16 mouse cellular contexts compared by ENCODE assay signal in genomic region chr17:12159187-12160060, GRCm38 (mm10). TPM values are rescaled to one million over a fixed set of nuclear protein-coding genes. Genes with fewer than 3 reads are reported as not detected.
DNase-seq lines count a peak whose midpoint lies in the region; ATAC-seq and TF ChIP-seq lines count a peak whose summit lies in the region.
"Had no signal": no experiment of that assay in that cellular context is flagged by ENCODE, and none has a peak within 500 bp of the region (broad histone marks: within the 10 kb centered on the region; RNA-seq: fewer than 3 reads in every experiment).

No protein-coding gene starts in this region.

- intact Hi-C loops in left cerebral cortex, postnatal 4 days (cut with DNase I): no loop called here

- peak overlapping the region; percentile 34 for H3K27ac ChIP-seq in bone marrow macrophage, adult 2 months (ENCODE audit: insufficient read depth, low read depth, low read length)
- H3K27ac ChIP-seq: embryonic facial prominence, embryonic 13.5 days; heart, embryonic 10.5 days; kidney, postnatal 0 days had no signal

- no peak for TF ChIP-seq POLR2A in bone marrow macrophage, adult 2 months (IDR thresholded peaks at IDR 0.05; ENCODE audit: borderline replicate concordance, low read depth, low read length)

- H3K4me3 ChIP-seq in bone marrow macrophage, adult 2 months (ENCODE audit: insufficient read depth, low read length): no peak overlapping the region
- H3K4me3 ChIP-seq: embryonic facial prominence, embryonic 13.5 days; heart, embryonic 10.5 days had no signal

- no peak for TF ChIP-seq CTCF in bone marrow macrophage, adult 2 months (IDR thresholded peaks at IDR 0.05; ENCODE audit: low read depth, low read length)

- H3K4me1 ChIP-seq in bone marrow macrophage, adult 2 months (ENCODE audit: control insufficient read depth, insufficient read depth, low read length): peaks cover 36% of the 10 kb centered on the region

- DNase-seq in lung, postnatal 36 days: peak; percentile 46
- DNase-seq in lung, postnatal 14 days: no peak
- DNase-seq in ES-CJ7 (ENCODE audit: low read depth, low spot score): peak; percentile 34
- no peak for DNase-seq in kidney, postnatal 36 days
- no peak for DNase-seq in embryo, embryonic 9.5 days (ENCODE audit: extremely low spot score)
- DNase-seq in left cerebral cortex, postnatal 4 days: no peak
- DNase-seq: layer of hippocampus, adult 9-11 months; midbrain, embryonic 14.5 days; right cerebral cortex, postnatal 4 days; thymus, postnatal 4 days had no signal

- peak; percentile 72 for ATAC-seq in megakaryocyte progenitor cell, adult 5-6 weeks (replicated peaks; ENCODE audit: poor library complexity)
- ATAC-seq: inflammation-experienced regulatory T-cells, adult 6 months had no signal

RNA-seq across cellular contexts. Expression of gene Agpat4, which starts 40.9 kb away (rescaled TPM):
- polyA plus RNA-seq in bone marrow macrophage, adult 2 months (2012; ENCODE audit: insufficient read depth, insufficient read length, missing spikeins): 13.9 and 18.8 TPM in 2 replicates
- 0.81 and 1.7 TPM in 2 replicates for total RNA-seq in megakaryocyte progenitor cell, adult 5-6 weeks (2015)
- total RNA-seq in megakaryocyte progenitor cell, adult 5-6 weeks (2017): 0.54 and 2.6 TPM in 2 replicates
- total RNA-seq in left cerebral cortex, postnatal 4 days (2021): 10 to 100 TPM; 52.7 to 58.4 TPM

Comparison
In these comparisons a context has a peak if more than half of its experiments do, and no peak if none do; other contexts are left out.
1. DNase-seq: peak in lung, postnatal 36 days (single experiment) and ES-CJ7 (single experiment); none in lung, postnatal 14 days (single experiment), kidney, postnatal 36 days (0 of 2), embryo, embryonic 9.5 days (single experiment) and left cerebral cortex, postnatal 4 days (single experiment).
2. RNA of gene Agpat4, which starts 40.9 kb away (total RNA-seq): 52.7 to 58.4 TPM in left cerebral cortex, postnatal 4 days; 0.54 to 2.6 TPM in megakaryocyte progenitor cell, adult 5-6 weeks; every median in the first group is over 10 times any median in the second.